Mouse (Mus musculus): ENCODE results near the gene Rab13. TPM values are rescaled to one million over a fixed set of nuclear protein-coding genes. Genes with fewer than 3 reads are reported as not detected.

Rab13 gene
- 4.3 and 5.0 TPM in 2 replicates for polyA plus RNA-seq (2012; rRNA removed)

DNA sequence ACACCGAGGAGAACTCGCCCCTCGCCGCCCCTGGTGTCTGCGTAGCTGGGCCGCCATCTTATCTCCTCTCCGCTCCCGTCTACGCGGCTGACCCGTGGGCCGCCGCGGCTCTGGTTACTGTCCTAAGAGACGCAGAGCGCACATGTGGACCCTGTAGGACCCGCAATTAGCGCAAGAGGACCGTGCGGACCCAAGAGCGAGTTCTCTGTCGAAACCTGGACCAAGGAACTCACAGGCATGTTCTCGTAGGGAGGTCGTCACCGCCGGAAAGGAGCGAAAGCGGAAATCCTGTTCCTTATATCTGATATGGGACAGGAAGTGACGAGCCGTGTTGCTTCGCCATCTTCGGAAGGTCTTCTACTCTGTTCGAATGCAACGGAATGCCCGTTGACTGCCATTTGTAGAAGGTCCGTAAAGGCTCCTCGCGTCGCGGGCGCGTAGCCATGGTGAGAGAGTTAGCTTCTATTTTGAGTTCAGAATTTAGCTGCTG is at the start of gene Rab13, which contains the start of gene Rps27:
Rab13 (plus strand) TSS at position 319 of the 490 bp plus-strand sequence.
Rps27 (minus strand) TSS at position 275 of the 490 bp plus-strand sequence.

DNA sequence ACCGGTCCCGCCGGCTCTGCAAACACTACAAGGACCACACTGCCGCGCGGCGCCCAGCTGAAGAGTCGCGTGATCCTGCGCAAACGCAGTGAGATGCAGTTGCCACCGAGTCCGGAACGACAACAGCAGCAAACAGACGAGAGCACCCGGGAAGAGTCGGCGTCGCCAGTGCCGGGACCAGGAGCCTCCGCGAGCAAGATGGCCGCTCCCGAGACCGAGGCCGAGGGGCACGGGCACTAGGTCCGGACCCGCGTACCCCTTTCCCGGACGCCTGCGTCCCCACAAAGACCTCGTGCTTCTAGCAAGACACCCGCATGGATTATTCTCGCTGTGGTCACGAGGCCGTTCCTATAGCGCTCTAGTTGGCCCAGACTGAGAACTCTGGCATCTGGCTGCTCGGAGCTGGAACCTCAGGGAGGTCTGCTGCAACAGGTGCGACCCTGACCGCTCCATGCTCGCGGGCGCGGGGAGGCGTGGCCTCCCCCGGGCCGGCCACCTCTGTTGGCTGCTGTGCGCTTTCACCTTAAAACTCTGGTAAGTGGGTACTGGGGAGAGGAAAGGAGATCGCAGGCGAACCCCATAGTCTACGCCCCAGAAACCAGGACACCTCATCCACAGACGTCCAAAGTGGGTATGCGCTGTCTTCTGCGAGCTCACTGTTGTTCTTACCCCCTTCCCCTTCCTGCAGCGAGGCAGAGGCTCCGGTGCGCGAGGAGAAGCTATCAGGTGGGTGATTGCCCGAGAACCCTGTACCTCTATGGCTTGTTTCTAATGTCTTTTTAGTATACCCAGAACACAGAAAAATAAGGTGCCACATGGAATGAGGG is 18.2 kb downstream of the Rab13 start, which contains the start of gene Jtb:
Jtb (plus strand) TSS at position 91 of the 827 bp plus-strand sequence.

DNA sequence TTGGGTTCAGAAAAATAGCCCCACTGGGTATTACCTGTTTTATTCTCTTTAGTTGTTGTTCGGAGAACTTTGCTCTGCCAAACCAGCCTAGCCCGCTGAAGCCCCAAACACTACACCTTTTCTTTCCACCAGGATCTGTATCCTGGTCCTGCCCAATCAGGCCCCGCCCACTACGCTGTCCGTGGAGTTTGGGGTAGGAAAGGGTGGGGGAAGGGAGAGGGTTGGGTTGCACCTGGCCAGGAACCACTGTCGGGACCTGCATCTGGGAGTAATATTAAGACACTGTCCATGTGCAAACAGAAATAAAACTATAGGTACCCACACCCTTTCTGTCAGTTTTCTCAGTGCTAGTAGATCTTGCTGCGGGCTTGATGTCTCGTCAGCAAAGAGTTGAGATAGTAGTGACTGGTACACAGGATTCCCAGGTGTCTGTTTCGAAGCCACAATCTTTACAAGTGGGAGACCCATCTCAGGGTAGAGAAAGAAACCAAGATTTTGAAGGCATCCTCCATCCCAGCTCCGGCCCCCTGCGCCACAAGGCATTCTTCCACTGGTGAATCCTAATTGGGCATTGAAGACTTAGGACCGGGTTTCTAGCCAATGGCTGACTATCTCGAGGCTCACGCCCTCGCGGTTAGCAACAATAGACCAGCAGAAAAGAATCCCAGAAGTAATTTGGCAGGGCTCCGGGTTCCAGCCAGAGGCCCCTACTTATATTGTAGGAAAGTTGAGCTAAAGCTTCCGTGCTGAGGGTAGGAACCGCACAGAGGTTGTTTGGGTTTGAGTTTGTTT is 29.7 kb downstream of the Rab13 start, which contains the start of gene Creb3l4:
Creb3l4 (minus strand) TSS at position 529 of the 792 bp plus-strand sequence.

DNA sequence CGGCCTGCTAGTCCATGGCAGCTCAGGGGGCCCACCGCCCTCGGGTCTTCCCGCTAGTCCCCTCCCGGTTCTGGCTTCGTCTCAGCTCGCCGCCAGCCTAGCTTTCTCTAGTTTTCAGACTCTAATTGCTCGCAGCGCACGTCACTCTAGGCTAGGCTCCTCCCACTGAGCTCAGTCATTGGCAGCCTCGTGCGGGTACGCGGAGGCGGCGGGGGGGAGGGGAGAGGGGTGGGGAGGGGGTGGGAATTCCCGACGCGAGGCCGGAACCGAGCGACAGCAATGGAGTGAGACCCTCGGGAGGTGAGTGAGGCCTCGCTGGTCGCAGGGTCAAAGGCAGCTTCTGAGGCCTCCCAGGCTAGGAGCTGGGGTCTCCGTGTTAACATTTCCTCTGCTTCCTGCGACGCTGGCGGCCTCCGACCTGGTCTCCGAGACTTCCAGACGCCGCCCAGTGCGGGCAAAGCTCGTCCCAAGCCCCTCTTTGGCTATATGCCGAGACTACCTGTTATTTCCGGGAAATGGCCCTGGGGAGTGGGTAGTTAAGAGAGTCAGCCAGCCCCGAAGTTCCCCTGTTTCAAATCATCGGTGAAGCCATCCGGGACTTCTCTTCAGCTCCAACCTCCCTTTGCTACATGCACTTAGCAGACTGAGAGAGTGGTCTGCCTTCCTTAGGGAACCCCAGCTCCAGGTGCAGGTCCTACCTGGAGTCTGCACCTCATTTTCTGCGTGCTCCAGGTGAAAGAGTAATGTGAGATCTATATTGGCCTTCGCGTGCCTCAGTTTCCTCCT is 34.7 kb downstream of the Rab13 start, which contains the start of gene Slc39a1:
Slc39a1 (plus strand) TSS at position 213 of the 786 bp plus-strand sequence.

DNA sequence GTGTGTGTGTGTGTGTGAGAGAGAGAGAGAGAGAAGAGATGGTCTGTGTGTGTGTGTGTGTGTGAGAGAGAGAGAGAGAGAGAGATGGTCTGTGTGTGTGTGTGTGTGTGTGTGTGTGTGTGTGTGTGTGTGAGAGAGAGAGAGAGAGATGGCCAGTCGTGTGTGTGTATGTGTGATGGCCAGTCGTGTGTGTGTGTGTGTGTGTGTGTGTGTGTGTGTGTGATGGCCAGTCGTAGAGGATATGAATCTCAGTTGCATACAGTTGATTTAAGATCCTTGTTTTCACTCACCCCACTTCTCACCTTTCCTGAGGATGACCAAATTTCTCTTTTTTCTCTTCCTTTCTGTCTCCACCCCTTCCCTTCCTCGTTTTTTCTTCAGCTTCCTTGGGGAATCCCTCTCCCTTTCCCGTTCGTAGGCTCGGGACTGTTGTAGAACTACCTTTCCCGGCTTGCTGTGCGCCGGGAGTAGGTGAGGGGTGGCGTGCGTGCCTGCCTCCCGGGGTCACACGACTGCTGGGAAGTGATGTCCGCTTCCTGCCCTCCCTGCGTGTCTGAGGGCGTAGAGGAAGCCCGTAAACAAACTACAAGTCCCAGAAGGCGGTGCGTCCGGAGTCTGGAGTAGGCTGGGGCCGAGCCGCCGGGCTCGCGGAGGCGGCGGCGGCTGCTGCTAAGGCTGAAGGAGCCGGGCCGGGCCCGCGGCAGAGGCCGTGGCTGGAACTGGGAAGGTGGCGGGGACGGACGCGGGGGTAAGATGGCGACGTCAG is 40.3 kb downstream of the Rab13 start, which contains the start of gene Crtc2:
Crtc2 (plus strand) TSS at position 511 of the 766 bp plus-strand sequence.

DNA sequence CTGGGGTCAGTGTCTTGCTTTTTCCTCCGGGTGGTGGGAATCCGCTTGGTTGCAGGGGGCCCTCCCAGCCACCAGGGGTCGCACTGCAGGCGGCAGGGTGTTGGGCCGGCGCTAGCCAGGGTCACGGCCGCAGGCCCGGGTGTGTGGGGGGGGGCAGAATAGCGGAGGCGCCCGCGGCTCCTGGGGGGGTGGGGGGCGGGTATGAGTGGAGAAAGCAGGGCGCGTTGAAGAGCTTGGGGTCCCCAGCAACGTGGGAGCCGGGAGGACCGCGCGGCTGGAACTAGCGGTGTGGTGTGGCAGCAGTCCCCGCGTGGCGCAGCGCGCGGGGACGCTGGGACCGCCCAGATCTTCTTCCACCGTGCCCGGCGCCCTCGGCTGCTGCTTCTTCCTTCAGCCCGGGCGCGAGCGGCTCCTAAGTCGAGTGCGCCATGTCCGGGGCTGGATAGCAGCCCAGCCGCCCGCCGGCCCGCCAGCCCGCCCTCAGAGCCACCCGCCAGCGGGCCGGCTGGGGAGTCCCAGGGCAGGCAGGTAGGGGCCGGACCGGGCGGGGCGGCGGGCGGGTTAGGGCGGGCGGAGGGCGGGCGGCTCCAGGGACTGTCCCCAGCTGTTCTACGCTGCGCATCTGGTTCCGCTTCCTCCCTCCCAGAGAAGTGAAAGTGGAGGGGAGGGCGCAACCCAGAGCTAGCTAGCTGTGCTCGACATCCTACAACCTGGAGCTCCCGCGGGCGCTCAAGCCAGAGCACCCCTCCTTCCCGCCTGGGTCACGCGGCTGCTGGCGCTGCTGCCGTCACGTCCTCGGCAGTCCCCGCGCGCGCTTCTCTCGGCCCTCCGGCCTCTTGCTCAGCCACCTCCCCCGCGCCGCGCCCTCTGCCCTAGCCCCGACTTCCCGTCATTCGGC is 51.8 kb downstream of the Rab13 start, which contains the start of gene Dennd4b:
Dennd4b (plus strand) TSS at position 152 of the 898 bp plus-strand sequence.

Other genes with a start within 250 kb of the Rab13 start
- gene Hax1, start 214.9 kb upstream of the Rab13 start, polyA plus RNA-seq (2012; rRNA removed), result 81.8 and 82.9 TPM in 2 replicates
- 27.9 and 28.0 TPM in 2 replicates for gene 4933434E20Rik, start 162.1 kb upstream of the Rab13 start, polyA plus RNA-seq (2012; rRNA removed)
- 42.5 and 47.3 TPM in 2 replicates for gene Ubap2l, start 161.1 kb upstream of the Rab13 start, polyA plus RNA-seq (2012; rRNA removed)
- 79.1 and 85.0 TPM in 2 replicates for gene Tpm3, start 141.0 kb upstream of the Rab13 start, polyA plus RNA-seq (2012; rRNA removed)
- gene Nup210l, start 109.6 kb upstream of the Rab13 start, polyA plus RNA-seq (2012; rRNA removed), result 0.35 and 0.36 TPM in 2 replicates
- gene Rps27, start within 50 bp of the Rab13 start, polyA plus RNA-seq (2012; rRNA removed), result 1,483 and 1,543 TPM in 2 replicates
- 28.2 and 29.7 TPM in 2 replicates for gene Jtb, start 17.9 kb downstream of the Rab13 start, polyA plus RNA-seq (2012; rRNA removed)
- 0.24 TPM in 2 replicates for gene Creb3l4, start 29.8 kb downstream of the Rab13 start, polyA plus RNA-seq (2012; rRNA removed)
- 18.0 and 18.6 TPM in 2 replicates for gene Slc39a1, start 34.5 kb downstream of the Rab13 start, polyA plus RNA-seq (2012; rRNA removed)
- 7.5 and 9.5 TPM in 2 replicates for gene Crtc2, start 40.5 kb downstream of the Rab13 start, polyA plus RNA-seq (2012; rRNA removed)
- gene Dennd4b, start 51.5 kb downstream of the Rab13 start, polyA plus RNA-seq (2012; rRNA removed), result 4.3 and 5.1 TPM in 2 replicates
- 3.9 and 5.1 TPM in 2 replicates for gene Gatad2b, start 79.5 kb downstream of the Rab13 start, polyA plus RNA-seq (2012; rRNA removed)
- gene Slc27a3, start 176.2 kb downstream of the Rab13 start, polyA plus RNA-seq (2012; rRNA removed), result 2.1 and 2.4 TPM in 2 replicates
- gene Ints3, start 219.9 kb downstream of the Rab13 start, polyA plus RNA-seq (2012; rRNA removed), result 9.3 and 11.7 TPM in 2 replicates